Mouse (Mus musculus) kidney, adult 11 months (tissue): ENCODE measurements around the gene Ddt.
"Not testable (repeated sequence)": the region's sequence is repeated elsewhere in the genome, so short reads cannot be mapped to it uniquely, and the experiment has no call there.

ENCODE experiments used
- DNase-seq: peaks from one replicate; pipeline ENCODE4 v3.0.0; 2022

Ddt gene

DNA sequence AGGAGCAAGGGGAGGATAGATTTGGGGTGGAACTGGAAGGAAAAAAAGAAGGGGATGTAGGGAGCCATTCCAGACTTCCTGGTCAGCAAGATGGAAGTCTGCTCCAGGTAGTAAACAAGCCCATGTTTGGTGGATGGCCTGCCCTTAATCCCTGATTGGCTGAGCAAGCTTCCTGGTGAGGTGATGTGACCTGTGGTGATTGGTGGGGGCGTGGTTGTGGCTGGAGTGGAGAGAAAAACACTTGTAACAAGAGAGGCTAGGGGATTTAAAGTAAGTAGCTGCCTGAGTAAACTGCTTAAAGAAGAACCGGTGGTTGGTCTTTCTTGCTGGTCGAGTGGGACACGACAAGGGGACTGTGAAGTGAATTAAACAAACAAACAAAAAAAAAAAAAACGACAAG, 5.5 kb downstream of the Ddt start:
- not testable (repeated sequence) for DNase-seq

DNA sequence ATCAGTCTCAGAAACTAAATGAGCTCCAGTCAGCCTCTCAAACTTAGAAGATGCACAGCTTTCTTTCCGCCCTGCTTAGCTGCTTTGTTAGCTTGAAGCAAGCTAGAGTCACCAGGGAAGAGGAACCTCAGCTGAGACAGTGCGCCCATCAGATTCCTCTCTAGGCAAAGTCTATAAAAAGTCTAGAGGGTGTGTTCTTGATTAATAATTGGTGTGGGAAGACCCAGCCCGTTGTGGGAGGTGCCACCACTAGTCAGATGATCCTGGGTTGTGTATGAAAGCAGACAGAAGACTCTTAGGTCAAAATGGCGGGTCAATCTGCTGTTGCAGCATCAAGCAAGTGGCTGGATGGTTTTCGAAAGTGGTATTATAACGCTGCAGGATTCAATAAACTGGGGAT, 6.4 kb downstream of the Ddt start:
- peak; percentile 76 for DNase-seq

DNA sequence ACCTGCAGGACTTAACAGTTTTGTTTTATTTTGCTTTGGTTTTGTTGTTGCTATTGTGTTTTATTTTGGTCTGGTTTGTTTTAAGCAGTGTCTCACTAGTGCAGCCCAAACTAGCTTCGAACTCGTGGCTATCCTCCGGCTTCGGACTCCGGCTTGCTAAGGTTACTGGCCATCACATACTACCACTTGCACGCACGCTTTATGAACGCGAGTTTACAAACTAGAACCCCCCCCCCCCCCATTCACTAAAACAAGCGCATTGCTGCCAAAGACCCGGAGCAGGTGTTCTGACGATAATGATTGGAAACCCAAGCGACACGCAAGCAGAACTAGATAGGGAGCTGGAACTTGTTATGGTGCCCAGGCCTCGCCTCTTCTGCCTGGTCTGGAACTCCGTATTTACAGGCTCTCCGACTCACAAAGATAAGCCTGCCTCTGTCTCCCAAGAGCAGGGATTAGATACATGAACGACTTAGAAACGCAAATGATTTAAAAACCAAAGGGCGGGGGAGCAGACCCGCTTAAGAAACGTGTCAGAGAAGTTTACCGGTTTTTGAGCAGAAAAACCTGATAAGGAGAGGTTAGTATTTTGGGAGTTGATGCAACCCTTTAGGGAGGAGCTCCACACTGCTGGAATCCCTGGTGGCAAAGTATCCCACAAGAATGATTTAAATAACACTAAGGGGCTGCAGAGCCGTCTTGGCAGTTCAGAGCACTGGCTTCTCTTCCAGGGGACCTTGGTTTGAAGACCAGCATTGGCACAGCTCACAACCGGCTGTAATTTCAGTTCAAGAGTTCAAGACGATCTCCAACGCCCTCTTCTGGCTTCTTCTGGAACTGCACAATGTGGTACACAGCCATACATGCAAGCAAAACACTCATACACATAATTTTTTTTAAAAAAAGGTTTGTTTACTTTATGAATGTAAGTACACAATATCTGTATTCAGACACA, 8.4 kb downstream of the Ddt start:
- DNase-seq, result peak; percentile 59

DNA sequence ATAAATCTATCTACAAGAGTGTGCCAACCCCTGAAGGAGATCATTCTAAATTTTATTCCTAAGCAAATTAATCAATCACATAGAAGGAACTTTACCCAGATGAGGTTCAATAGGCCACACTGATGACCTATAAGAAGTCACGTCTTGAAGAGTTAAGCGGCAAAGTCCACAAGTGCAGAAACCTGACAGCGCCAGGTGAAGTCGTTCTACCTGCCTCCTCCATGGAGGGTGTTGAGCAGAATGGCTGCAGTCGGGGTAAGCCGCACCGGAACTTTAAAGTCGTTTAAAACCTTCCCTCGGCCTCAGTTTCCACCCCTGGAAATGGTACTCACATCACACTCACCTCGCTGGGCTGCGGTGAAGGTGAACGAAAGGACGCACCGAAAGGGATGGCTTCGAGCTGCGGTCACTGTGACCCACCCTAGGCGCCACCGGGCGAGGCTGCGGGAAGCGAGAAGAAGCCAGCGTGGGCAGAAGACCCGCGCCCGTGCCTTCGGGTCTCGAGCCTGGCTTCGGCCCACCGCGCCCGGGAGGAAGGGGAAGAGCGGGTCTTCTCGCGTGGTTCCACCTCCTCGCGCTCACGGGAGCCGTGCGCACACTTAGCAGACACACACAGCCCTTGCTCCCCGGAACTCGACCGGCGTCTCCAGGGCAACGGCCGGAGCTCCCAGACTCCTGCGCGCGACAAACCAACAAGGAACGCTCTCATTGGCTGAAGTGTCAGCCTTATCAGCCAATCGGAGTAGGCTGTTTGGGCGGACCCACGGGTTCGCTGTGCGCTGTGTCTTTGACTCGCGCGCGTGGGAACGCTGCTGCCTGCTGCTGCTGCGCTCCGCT, 9.3 kb downstream of the Ddt start, which contains the start of gene Cabin1:
Gene Cabin1, minus strand, starts transcription at position 660 of the 837 bp plus-strand sequence.
- peak; percentile 97 for DNase-seq

DNA sequence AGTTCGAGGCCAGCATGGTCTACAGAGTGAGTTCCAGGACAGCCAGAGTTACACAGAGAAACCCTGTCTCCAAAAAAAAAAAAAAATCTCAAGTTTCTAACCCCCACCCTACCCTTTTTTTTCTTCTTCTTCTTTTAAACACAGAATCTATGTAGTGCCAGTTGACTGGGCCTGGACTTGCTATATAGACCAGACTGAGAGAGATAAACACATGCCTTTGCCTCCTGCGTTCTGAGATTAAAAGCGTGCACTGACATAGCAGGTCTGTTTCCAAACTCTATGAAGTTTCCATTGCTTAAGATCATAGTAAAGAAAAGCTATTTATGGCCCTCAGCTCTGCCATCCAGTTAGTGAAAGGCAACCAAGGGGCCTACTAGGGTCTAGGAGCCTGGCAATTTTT, 10.8 kb downstream of the Ddt start:
- DNase-seq, result no peak

DNA sequence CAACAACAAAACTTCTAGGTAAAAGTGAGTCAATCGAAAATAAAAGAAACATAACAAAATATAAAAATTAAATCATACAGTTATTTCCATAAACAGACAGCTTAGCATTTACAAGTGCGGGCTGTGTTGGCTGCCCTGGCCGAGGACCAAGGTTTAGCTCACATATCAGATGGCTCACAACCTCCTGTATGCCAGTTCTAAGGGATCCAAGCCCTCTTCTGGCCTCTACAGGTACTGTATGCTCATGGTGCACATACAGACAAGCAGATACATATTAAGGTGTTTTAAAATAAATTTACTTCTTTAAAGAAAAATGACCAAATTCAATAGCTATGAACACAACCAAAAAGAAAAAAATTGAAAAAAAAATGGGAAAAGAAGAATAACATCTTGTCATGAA, 12.9 kb downstream of the Ddt start:
- no peak for DNase-seq

DNA sequence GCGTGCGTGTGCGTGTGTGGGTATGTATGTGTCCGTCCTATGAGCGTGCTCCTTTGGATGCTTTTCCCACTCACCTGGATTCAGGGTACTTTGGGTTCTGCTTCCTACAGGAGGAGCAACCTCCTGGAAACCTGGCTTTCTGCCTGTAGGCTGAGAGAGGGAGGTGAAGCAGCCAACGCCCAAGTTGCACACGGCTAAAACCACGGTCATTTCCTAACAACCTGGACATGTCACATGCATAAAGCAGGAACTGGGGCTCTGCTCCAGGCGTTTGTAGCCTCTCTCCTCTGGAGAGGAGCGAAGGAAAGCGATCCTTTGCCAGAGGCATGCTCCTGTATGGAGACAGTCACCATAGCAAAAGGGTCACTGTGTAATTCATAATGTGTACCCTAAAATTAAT, 16.5 kb downstream of the Ddt start:
- no peak for DNase-seq

DNA sequence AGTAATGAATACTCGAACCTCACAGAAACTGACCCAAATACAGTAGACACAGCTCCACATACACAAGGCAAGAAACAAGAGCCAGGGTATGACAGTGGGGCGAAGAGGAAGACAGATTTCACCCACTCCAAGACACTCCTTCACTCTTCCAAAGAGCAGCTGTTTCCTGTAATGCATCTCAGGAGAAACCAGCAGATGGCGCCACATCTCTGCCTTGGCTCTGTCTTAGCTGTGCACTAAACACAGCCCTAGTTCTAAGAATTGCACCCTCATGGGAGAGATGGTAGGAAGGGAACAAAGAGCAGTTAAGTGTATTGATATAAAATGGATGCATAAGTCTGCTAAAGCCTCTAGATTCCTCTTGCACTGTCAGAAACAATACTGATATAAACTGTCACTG, 29.2 kb downstream of the Ddt start:
- DNase-seq, result peak; percentile 63

DNA sequence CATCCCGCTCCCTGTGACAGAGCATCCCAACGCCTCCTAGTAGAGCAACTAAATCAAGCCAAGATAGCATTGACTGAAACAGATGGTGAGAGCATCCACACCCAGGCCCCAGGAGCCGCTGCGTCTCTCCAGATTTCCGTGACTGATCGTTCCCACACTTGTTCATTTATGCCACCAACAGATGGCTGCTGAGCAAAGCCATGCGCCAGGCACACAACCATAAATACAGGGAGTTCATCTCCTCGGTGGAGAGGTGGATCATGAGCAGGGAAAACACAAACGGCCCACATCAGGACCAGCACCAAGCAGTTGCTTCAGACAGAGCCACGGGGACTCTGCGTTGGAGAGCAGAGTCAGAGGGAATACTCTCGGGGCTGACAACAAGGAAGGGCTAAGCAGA, 29.8 kb downstream of the Ddt start:
- DNase-seq, result no peak

DNA sequence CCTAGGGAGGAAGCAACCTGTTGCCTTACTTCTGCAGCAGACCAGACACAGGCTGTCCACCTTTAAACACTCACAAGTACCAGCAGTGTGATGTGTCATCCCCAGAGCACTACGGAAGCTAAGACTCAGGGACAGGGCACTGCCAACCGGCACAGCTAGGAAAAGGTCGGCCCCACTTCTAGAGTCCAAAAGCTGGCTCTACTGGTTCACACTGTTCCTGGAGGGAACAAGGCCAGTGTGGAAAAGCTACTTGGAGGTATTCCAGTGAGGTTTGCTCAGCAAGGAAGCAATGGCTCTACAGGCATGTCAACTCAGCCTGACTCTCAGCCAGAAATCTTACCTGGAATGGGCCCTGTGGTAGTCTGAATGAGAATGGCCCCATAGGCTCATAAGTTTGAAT, 32.3 kb downstream of the Ddt start:
- peak; percentile 14 for DNase-seq

DNA sequence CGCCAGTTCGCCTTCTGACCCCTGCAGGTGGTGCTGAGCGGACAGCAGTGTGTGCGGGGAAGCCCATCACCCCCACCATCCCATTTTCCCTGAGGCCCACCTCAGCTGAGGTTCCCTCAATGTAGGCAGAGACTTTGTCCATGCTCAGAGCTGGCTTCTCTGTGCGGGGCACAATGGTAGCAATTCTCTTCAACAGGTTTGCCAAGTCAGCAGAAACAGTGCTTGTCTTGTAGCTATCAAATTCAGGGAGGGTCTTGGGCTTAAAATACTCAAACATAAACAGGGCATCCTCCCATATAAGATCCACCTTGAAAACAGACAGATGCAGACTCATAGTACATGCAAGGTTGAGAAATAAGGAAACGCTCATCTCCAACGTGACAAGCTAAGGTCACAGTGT, 47.8 kb downstream of the Ddt start:
- DNase-seq, result no peak
